Mouse (Mus musculus) embryo, embryonic 10.5 days (tissue): ENCODE data around the gene P2ry14.
A peak's percentile ranks its signal among the peaks of the same experiment; 100 is the strongest.

Experiments used
- DNase-seq: peaks from one replicate; pipeline ENCODE4 v3.0.0-alpha.2; 2015; ENCODE audit warnings: low spot score

Gene P2ry14

DNA sequence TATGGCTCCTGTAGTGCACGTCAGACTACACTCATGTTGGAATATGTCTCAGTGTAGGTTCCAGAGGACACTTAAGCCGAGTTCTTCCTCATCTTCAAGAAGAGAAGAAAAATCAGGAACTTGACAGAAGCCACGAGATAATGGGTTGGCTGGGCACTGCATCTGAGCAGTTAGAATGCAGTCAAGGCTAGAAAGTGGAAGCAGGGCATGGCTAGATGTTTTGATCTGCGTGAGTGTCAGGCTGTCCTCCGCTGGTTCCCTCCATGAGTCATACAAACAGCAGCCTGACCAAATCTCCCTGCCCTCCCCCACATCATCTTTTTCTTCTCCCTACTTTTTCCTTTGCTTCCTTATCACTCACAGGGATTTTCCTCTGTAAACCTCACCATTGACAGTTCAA, at the start of gene P2ry14:
TSS of gene P2ry14 (minus strand) at position 195 of the 400 bp plus-strand sequence.
- DNase-seq: no peak

DNA sequence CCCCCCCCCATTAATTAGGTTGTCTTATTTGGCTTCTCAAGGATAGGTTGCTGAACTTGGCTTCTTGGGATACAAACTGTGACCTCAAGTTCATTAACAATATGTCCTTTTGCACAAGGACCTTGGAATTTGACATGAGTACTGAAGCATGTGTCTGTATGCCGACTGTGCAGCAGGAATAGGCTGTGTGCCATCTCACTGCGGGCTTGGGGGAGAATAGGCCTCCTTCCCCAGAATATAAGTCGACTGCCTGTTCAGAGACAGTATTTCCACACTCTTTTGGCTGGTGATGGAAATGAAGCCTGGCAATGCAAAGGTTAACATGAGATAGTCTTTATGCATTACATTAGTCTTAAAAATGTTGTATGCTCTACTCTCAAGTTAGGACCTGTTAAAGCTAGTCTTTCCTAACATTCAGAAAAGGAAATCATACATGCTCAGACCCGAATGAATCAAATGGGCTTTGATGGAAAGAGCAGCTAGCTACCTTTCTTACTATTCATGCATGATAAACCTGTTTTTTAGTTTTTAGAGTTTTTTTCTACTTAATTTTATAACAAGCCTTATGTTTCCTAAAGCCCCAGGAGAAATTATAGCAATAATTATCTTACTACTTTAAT, 44.0 kb upstream of the P2ry14 start:
- no peak for DNase-seq

GRCm38 (mm10) chr3:59194938-59195337, 41.5 kb upstream of the P2ry14 start, which contains the start of gene Gpr87:
Gene Gpr87 (minus strand): TSS chr3:59195104.
- no peak for DNase-seq

GRCm38 (mm10) chr3:59194099-59194498, 40.7 kb upstream of the P2ry14 start:
- DNase-seq: no peak

- DNase-seq: no peak
These were observed 38.3 kb upstream of the P2ry14 start for GRCm38 (mm10) chr3:59191674-59192073.

GRCm38 (mm10) chr3:59187336-59187735, 33.9 kb upstream of the P2ry14 start:
- DNase-seq: no peak

DNA sequence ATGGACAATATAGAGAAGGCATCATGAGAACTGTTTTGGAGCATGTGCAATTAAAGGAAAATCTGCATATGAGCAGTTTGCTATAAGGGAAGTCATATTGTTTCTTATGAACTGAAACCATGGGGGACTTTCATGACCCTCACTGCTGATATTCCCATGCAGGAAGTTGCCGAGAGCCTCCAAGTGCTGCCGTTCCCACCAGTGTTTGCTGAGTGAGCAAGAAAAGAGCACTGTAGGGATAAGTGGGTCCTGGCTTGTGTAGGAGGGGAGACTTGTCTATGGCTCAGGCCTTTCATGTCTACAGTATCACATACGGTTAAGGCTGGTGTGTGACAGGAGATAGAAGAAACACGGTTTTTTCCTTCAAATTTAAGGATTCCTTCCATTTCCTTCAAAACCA, 32.2 kb upstream of the P2ry14 start:
- no peak for DNase-seq

DNA sequence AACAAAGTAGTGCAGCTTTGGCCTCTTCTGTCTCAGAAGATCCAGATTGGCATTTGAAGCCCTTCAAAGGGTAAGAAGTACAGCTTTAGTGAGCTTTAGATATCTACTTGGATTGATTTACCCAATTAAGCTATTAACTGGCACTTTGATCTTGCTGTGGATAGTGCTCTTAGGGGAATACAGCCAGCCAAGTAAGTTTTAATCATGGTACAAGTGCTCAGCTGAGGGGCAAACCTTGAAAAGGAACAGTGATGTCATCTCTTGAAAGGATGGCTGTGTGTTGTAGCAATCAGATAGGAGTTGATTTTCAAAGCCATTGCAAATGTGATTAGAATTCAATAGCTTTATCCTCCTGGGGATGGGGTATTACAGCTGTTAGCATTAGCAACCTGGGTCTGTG, 28.7 kb upstream of the P2ry14 start:
- DNase-seq: no peak

DNA sequence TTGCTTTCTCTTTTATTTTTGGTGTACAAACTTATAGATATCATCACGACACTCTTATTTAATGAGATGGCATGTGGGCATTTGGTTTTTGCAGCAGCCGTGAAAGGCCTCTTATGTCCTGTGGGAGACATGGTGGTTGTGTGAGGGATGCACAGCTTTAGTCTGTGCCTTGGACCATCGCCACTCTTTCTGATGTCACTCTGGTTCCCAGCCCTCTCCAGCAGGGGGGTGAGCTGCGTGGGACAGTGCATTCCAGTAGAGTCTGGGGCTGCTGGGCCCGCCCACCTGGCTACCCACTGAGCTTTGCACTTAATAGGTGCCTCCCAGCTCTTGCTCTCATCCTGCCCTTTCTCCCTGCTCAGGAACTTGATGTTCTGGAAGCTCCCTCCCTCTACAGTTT, 27.7 kb upstream of the P2ry14 start:
- DNase-seq: no peak

DNA sequence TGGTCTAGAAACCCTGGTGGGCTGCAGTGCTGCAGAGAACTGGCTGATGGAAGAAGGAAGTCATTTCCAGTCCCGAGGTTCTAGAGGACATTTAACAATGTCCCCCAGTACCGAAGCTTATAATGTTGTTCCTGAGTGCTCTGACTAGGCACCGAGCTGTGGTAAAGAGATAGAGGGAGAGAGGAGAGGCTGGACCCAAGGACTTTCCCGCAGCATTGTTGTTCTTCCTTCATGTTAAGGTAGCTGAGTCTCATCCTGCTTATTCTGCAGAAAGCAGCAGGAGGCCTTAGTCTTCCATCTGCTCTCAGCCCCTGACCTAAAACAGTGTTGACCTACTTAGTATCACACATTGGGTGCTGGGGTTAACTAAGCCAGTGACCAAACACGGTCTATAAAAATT, 23.5 kb upstream of the P2ry14 start:
- DNase-seq: no peak

DNA sequence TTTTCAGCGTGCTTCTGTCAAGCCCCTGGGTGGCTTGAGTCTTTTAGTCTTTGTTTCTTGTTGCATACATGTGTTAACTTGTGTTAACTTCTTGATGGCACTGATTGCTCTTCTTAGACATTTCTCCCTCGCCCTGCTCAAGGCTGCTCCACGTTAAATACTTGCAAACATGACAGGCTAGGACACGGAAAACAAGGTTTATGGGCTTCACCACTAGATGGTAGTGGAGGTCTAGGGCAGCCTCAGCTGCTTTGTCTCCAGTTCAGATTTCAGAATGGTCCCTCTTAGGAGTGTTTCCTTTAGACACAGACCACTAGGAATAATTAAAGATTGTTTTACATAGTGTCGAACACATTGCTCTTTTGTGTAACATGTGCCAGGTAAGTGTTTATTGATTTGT, 21.8 kb upstream of the P2ry14 start:
- peak; percentile 78 for DNase-seq

DNA sequence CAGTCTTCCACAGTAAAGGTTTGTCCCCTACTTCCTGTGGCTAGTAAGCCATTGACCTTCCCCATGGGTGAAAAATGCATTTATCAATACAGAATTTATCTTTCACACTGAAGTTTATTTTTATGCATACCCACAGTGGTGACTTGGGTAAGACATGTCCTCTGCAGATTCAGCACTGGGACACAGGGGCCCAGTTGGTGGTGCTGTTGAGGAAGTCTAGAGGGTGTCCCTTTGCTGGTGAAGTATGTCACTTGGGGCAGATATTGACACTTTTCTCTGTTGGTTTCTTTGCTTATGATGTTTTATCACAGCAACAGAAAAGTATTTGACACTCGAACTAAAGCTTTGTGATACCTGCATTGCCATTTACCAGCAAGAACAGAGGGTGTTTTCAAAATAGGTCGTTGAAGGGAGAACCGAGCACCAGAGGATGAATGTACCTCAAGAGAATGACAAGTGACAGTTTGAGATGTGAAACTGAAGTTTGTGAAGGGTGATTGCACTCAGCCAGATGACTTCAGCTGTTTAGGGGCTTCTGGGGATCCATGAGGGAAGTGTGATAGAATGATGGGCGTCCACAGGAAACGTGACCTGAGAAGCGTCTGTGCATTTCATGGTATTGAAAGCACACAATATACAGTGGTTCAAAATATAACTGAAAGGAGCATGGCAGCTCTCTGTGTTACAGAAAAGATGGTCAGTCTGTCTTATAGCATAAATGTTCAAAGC, 21.2 kb upstream of the P2ry14 start:
- no peak for DNase-seq

DNA sequence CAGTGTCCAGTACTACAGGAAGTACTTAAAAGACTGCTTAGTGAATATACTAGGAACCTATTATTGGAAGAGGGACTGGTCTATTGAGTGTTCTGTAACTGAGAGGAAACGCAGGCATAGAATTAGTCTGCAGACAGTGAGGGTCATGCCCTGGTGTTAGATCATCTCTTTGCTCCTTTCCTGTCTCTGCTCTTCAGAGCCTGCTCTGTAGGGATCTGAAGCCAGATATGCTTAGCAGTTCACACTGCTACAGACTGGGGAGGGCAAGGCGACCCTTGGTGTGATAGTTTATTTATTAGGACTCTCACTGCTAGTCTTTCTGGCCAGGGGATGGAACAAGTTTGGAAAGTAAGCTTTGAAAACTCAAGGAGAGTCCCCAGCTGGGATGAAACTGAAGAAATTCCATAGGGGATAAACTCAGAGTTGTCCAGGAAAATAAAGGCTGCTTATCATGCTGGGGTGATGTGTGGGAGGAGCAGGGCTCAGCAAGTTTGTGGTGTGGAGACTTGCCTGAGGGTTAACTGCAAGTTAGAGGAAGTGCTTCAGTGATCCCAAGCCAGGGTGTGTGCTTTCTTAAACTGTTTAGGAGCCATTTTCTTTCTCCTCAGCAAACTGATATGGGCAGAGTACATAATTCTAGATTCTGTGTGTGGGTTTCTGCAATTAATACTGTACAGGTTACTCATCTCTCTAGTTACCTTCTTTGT, 16.7 kb upstream of the P2ry14 start:
- DNase-seq: peak; percentile 7

GRCm38 (mm10) chr3:59169215-59169614, 15.8 kb upstream of the P2ry14 start:
- DNase-seq: peak; percentile 22

GRCm38 (mm10) chr3:59168476-59168875, 15.1 kb upstream of the P2ry14 start:
- no peak for DNase-seq

DNA sequence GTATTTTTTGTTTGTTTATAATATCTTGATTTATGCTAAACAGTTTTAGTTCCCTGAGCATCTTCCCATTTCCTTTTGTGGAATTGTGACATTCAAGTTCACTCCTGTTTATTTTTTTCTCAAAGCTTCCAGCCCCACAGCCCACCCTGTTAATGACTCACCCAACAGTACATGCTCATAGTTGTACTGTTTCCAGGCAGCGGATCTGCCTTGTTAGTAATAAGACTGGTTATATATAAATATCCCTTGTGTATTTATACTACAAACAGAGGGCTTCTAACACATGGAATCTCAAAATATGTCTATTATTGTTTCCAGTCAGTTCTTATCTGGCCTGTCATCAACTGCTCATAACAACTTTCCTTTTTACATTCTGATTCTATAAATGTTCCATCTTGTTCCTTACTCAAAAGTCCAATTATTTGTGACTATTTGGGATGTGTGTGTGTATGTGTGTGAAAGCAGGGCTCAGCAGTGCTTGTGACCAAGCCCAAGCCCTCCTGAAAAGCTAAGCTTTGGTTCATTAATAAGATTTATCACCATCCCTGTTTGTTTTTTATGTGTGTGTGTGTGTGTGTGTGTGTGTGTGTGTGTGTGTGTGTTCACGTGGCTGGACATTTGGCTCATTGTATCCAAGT, 14.1 kb upstream of the P2ry14 start:
- DNase-seq: no peak

DNA sequence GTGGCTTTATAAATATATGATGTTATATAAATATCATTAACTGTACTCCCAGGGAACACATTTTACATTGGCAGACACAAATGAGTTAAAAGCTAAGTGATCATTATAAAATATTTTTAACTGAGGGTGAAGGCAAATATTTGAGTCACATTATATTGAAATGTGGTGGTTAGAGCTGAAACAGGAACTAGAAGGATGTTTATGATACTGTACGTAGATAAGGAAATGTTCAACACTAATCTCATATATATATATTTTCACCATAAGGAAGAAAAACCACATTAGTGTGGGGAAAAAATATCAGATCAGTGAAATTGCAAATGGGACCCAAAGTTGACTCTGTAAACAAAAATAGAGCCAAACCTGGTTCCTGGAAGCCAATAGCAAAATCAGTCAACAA, 7.0 kb upstream of the P2ry14 start:
- no peak for DNase-seq

DNA sequence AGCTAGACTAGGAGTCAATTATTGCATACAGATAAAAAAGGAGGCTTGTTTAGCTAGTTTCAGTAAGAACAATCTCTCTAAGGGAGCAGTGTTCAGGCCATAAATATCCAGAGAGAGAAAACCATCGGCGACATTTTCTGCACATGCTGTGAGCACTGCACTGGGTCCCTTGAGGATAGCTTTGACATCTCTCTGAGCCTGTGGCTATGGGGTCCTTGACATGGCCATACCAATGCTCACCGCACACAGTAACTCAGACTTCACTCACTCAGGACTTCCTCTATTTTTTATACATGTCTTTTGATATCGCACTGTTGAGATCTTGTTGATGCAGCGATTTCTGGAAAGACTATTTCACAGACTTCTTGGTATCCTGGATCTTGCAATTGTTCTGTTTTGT, 3.6 kb upstream of the P2ry14 start:
- no peak for DNase-seq

DNA sequence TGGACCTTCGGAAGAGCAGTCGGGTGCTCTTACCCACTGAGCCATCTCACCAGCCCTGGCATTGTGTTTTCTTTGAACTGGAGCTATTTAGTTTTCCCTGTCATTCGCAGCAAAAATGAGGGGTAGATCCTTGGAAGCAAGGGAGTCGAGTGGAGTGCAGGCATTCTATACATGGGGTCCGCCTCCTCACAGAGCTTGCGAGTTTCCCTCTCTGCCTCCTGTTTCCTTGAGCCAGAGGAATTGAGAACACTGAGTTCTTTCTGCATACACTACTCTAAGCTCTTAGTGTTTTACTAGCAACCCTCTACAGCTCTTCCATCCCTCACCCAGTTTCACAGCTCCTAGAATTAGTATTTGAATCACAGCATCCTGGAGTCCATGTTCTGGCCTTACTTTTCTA, 2.0 kb upstream of the P2ry14 start:
- DNase-seq: no peak

- DNase-seq: no peak
These were observed 1.5 kb upstream of the P2ry14 start for GRCm38 (mm10) chr3:59154888-59155287.

GRCm38 (mm10) chr3:59150624-59151023, 2.8 kb downstream of the P2ry14 start:
- no peak for DNase-seq

- no peak for DNase-seq
These were observed 3.8 kb downstream of the P2ry14 start for GRCm38 (mm10) chr3:59149646-59150045.

- DNase-seq: no peak
These were observed 8.2 kb downstream of the P2ry14 start for GRCm38 (mm10) chr3:59145194-59145593.
